Mouse (Mus musculus): ENCODE results near the gene Myadm.

DNA sequence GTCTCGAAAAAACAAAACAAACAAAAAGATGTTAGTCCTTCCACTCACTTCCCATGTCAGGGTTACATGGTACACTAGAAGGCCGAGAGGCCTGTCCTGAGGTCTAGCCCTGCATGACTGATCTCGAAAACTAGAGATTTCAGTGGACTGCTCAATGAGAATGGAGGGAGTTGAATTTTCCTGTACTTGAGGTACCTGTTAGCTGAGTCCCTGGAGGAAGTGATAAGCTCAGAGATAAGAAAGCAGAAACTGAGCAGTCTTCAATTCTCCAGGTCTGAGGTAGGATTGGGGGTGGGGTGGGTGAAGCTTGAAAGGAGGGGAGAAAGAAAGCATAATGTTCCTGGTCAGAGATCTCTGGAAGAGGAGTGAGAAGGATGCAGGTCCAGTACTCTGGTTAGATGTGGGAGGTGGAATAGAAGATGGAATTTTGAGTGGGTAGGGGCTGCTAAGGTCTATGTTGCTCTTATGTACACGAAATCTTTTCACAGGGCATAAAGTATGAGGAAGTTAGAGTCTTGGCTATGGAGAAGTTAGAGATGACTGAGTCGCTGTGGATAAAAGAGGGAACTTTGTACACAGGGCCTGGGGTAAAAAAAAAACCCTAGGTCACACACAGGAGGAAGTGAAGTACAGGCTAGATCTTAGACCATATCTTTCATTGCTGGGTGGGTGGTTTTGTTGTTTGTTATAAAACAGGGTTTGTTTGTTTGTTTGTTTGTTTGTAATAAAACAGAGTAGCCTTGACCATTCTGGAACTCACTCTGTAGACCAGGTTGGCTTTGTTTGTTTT, 6.6 kb downstream of the Myadm start:
- TF ChIP-seq CTCF (IDR thresholded peaks at IDR 0.05; ENCODE audit: low read depth) (no peak), EP300 (IDR thresholded peaks at IDR 0.05; ENCODE audit: low read depth) (no peak)

Data from liver, embryonic 14.5 days (tissue).